Mouse (Mus musculus): ENCODE results near the gene Scn3b. TPM values are rescaled to one million over a fixed set of nuclear protein-coding genes. Genes with fewer than 3 reads are reported as not detected.

Gene Scn3b
- 0.16 TPM for polyA plus RNA-seq (2017; shearing (Covaris generic))

GRCm38 (mm10) chr9:40269103-40269861 lies at the start of gene Scn3b:
Scn3b (plus strand) TSS chr9:40269217.

Other genes starting within 250 kb of the Scn3b start
- not detected for gene Olfr981, start 247.8 kb upstream of the Scn3b start, polyA plus RNA-seq (2017; shearing (Covaris generic))
- 0.55 TPM for gene Olfr982, start 195.4 kb upstream of the Scn3b start, polyA plus RNA-seq (2017; shearing (Covaris generic))
- not detected for gene Olfr983, start 175.6 kb upstream of the Scn3b start, polyA plus RNA-seq (2017; shearing (Covaris generic))
- not detected for gene Olfr984, start 155.0 kb upstream of the Scn3b start, polyA plus RNA-seq (2017; shearing (Covaris generic))
- gene Olfr985, start 139.0 kb upstream of the Scn3b start, polyA plus RNA-seq (2017; shearing (Covaris generic)) = not detected
- gene Tmem225, start 121.1 kb upstream of the Scn3b start, polyA plus RNA-seq (2017; shearing (Covaris generic)) = 0.39 TPM
- gene Olfr986, start 88.3 kb upstream of the Scn3b start, polyA plus RNA-seq (2017; shearing (Covaris generic)) = 0.11 TPM
- gene Zfp202, start 76.9 kb upstream of the Scn3b start, polyA plus RNA-seq (2017; shearing (Covaris generic)) = 1.2 TPM